Mouse (Mus musculus) bone marrow macrophage, adult 2 months (primary cell): ENCODE data around the gene Tmem136.

Experiments used
- CTCF ChIP-seq: IDR thresholded peaks from 2 replicates; pipeline ENCODE4 v1.5.1; 2012; ENCODE audit warnings: low read depth, mild to moderate bottlenecking, low read length, moderate library complexity
- POLR2A ChIP-seq: IDR thresholded peaks from 2 replicates; pipeline ENCODE4 v1.6.1; 2012; ENCODE audit warnings: mild to moderate bottlenecking, low read depth, low read length, borderline replicate concordance

- TF ChIP-seq CTCF, result no peak
- TF ChIP-seq POLR2A, result no peak
These were observed 9.2 kb downstream of the Tmem136 start, which contains the start of gene Arhgef12 for GRCm38 (mm10) chr9:43107187-43107517.
